Mouse (Mus musculus) lung, postnatal 0 days (tissue): ENCODE results near the gene Zfp74.

Source experiments
- CTCF ChIP-seq: IDR thresholded peaks from 2 replicates; pipeline ENCODE4 v1.5.1; 2016; ENCODE audit warnings: antibody characterized with exemption, mild to moderate bottlenecking
- EP300 ChIP-seq: IDR thresholded peaks from 2 replicates; pipeline ENCODE4 v1.6.1; 2016; ENCODE audit warnings: antibody characterized with exemption, mild to moderate bottlenecking, control low read depth

DNA sequence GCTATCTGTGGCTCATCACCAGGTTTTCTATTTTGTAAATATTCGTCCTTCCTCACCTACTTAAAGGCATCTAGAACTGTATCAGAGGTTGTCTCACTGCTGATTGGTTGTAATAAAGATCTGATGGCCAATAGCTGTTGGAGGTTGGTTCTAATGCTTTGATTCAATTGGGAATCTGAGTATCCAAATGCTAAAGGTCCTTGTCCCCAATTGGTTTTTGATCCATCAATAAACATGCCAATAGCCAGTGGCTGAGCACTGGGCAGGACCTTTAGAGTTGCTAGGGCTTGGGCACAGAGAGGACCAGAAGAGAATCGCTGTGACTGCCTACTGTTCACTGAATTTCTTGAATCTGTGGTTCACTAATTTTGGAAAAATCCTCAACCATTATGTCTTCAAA is 10.2 kb downstream of the Zfp74 start:
- TF ChIP-seq CTCF (no peak), EP300 (no peak)
